Mouse (Mus musculus) hindbrain, postnatal 0 days (tissue): Measurements from ENCODE around the gene Fam240b. TPM values are rescaled to one million over a fixed set of nuclear protein-coding genes. Genes with fewer than 3 reads are reported as not detected.
"Not testable (repeated sequence)": the region's sequence is repeated elsewhere in the genome, so short reads cannot be mapped to it uniquely, and the experiment has no call there.

ENCODE experiments used
- ATAC-seq: fragments of 200-750 bp; cut with Nextera tagmentation; 2 replicates; pipeline ENCODE4 v1.8.0; 2017; ENCODE audit warnings: mild to moderate bottlenecking, moderate TSS enrichment, moderate library complexity
- DNase-seq: peaks from one replicate; pipeline ENCODE4 v3.0.0-alpha.2; 2015; ENCODE audit warnings: low spot score
- H3K27ac ChIP-seq: fragments of 300-500 bp; sonication (generic); 2 replicates; pipeline ENCODE4 v1.5.1; 2014; ENCODE audit warnings: mild to moderate bottlenecking
- H3K27me3 ChIP-seq: fragments of 300-500 bp; sonication (generic); 2 replicates; pipeline ENCODE4 v1.6.1; 2014; ENCODE audit warnings: low read length, mixed read lengths; ENCODE audit not compliant: insufficient read depth
- H3K36me3 ChIP-seq: fragments of 300-500 bp; sonication (generic); 2 replicates; pipeline ENCODE4 v1.6.1; 2014; ENCODE audit warnings: low read length, mixed read lengths; ENCODE audit not compliant: insufficient read depth
- H3K4me1 ChIP-seq: fragments of 300-500 bp; sonication (generic); 2 replicates; pipeline ENCODE4 v1.6.1; 2014; ENCODE audit warnings: antibody characterized with exemption, low read length, mixed read lengths; ENCODE audit not compliant: insufficient read depth
- H3K4me2 ChIP-seq: fragments of 300-500 bp; sonication (generic); 2 replicates; pipeline ENCODE4 v1.6.1; 2014; ENCODE audit warnings: low read depth, mild to moderate bottlenecking, low read length, moderate library complexity, mixed read lengths
- H3K4me3 ChIP-seq: fragments of 300-500 bp; sonication (generic); 2 replicates; pipeline ENCODE4 v1.5.1; 2014; ENCODE audit warnings: low read length
- H3K9ac ChIP-seq: fragments of 300-500 bp; sonication (generic); replicated peaks from 2 replicates; pipeline ENCODE4 v1.6.1; 2014; ENCODE audit warnings: mild to moderate bottlenecking, low read length, moderate library complexity, mixed read lengths
- H3K9me3 ChIP-seq: fragments of 300-500 bp; sonication (generic); 2 replicates; pipeline ENCODE4 v1.6.1; 2016; ENCODE audit warnings: low read length, mixed read lengths
- CTCF ChIP-seq: IDR thresholded peaks from 2 replicates; pipeline ENCODE4 v1.5.1; 2016; ENCODE audit warnings: antibody characterized with exemption, control low read depth, low read depth
- WGBS: fragments of 180-500 bp; shearing (Covaris S2); extraction: QIAGEN DNeasy Blood & Tissue Kit; methylation state at CpG from one replicate; pipeline ENCODE4 v1.1.7; 2014; 5-methylcytosine and 5-hydroxymethylcytosine counted together
- polyA plus RNA-seq: library from polyadenylated mRNA; unstranded; fragments of >200 nt; fragmentation: Nextera tagmentation; extraction: Ambion mirVana; gene quantifications from 2 replicates; pipeline ENCODE4 v1.2.1, GENCODE M21; 2015
- total RNA-seq: library from RNA; depleted of rRNA; stranded (reverse); fragments of >200 nt; gene quantifications from 2 replicates; pipeline ENCODE4 v1.2.3, GENCODE M21; 2014

Fam240b gene
- total and polyA plus RNA-seq, 2 experiments from 2014 or later: 0.35 TPM; not detected in 1

- H3K4me1 ChIP-seq: no peaks in the 10 kb centered on the region
- no peak; the same call in 1 of the 2 replicates for ATAC-seq
- DNase-seq: no peak
- no peaks in the 10 kb centered on the region for H3K36me3 ChIP-seq
- no peak overlapping the region for H3K27ac ChIP-seq
- no peak overlapping the region for H3K9ac ChIP-seq
- H3K4me3 ChIP-seq: no peak overlapping the region
- no peaks in the 10 kb centered on the region for H3K27me3 ChIP-seq
- no peak overlapping the region for H3K4me2 ChIP-seq
- 75% methylated on average over 14 of the region's 14 CpGs for WGBS
- no peak for TF ChIP-seq CTCF
- H3K9me3 ChIP-seq: 0 out of 2 replicates have a peak, but pooled peaks cover 4% of the 10 kb centered on the region
Observed at GRCm38 (mm10) chr13:64458181-64458580, 39.4 kb downstream of the Fam240b start.

DNA sequence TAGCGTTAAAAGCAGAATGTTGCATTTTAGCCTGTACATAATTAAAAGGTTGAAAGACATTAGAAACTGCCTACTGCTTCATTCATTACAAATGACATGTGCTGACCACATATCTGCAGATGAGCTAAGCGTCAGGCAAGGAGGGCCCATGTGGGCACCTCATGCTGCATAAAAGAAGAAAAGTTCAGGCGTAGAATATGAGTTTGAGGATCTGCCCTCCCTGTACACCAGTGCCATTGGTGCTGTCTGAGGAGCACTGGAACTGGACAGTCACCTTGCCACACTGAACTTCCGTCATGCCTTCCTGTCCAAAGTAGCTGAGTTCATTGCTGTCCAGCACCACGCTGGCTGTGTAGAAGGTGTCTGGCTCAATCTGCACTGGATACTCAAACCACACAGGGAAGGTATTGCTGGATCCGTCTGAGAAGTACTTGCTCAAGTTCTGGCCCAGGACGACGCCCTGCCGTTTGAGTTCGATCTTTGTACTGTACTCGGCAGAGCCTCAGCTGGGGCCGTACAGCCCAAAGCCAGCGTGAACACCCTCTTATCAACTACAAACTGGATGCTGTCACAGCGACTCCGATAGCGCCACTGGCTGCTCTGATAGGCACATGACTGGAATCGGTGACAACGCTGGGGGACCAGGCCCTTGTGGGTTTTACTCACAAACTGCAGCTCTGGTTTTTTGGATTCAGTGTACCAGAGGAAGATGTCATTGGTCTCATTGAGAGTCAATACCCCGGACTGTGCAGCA, 40.2 kb downstream of the Fam240b start:
- not testable (repeated sequence) for ATAC-seq, H3K4me3 ChIP-seq, H3K36me3 ChIP-seq, H3K27me3 ChIP-seq, DNase-seq, H3K9ac ChIP-seq, H3K27ac ChIP-seq, H3K9me3 ChIP-seq, H3K4me2 ChIP-seq, H3K4me1 ChIP-seq
- WGBS: 92% methylated on average over 19 of the region's 19 CpGs

- H3K4me3 ChIP-seq: no peak overlapping the region
- ATAC-seq (no peak), DNase-seq (no peak)
- H3K9ac ChIP-seq: no peak overlapping the region
- no peaks in the 10 kb centered on the region for H3K4me1 ChIP-seq
- 79% methylated on average over 7 of the region's 7 CpGs for WGBS
- no peaks in the 10 kb centered on the region for H3K27me3 ChIP-seq
- H3K4me2 ChIP-seq: no peak overlapping the region
- H3K9me3 ChIP-seq: no peaks in the 10 kb centered on the region
- no peak for TF ChIP-seq CTCF
- H3K27ac ChIP-seq: no peak overlapping the region
- no peaks in the 10 kb centered on the region for H3K36me3 ChIP-seq
Observed at GRCm38 (mm10) chr13:64450001-64450794, 47.4 kb downstream of the Fam240b start.

DNA sequence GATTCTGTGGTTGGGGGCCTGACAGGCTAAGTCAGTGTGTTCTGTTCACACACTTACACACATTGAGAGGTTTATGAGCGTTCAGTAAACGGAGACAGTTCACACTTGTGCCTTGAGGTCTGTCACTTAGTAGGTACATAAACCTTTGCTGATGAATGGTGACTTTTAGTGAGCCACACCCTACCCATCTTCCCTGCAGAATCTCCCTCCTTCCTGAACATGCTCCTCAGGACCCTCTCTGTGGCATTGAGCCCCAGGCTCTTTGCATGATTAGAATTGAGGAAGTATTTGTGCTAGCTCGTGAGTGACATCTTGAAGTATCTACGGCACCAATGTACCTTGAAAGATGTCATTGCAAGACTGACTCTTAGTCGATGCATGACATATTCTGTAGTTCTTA, 48.9 kb downstream of the Fam240b start:
- Histone ChIP-seq H3K27ac (no peak overlapping the region), H3K27me3 (no peaks in the 10 kb centered on the region), H3K9ac (no peak overlapping the region), H3K4me1 (no peaks in the 10 kb centered on the region), H3K4me2 (no peak overlapping the region), H3K4me3 (no peak overlapping the region), H3K9me3 (no peaks in the 10 kb centered on the region), H3K36me3 (no peaks in the 10 kb centered on the region)
- no peak for TF ChIP-seq CTCF
- WGBS: 87% methylated on average over 5 of the region's 5 CpGs
- DNase-seq: no peak
- ATAC-seq: no peak

DNA sequence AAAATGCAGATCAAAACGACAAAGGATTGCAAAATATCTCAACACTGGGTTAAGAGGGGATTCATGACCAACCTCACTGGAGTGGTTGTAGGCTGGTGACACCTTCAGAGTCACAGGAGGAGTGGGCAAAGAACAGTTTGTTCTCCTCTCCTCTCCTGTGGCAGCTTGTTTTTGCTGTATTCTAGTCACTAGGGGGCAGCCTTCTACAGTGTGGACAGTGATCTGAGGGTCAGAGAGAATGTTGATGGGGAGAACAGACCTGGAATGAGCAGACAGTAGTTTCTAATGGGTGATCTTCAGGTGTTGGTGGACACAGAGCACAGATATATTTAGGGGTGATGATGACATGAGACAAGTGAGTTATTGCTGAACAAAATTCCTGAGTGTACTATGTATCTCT, 49.6 kb downstream of the Fam240b start:
- peak; percentile 81 for TF ChIP-seq CTCF
- H3K4me3 ChIP-seq: no peak overlapping the region
- H3K27me3 ChIP-seq: no peaks in the 10 kb centered on the region
- DNase-seq (peak; percentile 71), ATAC-seq (peak; percentile 65)
- no peak overlapping the region for H3K9ac ChIP-seq
- no peaks in the 10 kb centered on the region for H3K9me3 ChIP-seq
- no peaks in the 10 kb centered on the region for H3K4me1 ChIP-seq
- 0% methylated on average over 1 of the region's 1 CpGs for WGBS
- H3K36me3 ChIP-seq: no peaks in the 10 kb centered on the region
- H3K4me2 ChIP-seq: no peak overlapping the region
- H3K27ac ChIP-seq: no peak overlapping the region

- no peak for ATAC-seq
Observed at GRCm38 (mm10) chr13:64445254-64445920, 52.2 kb downstream of the Fam240b start.

More at GRCm38 (mm10) chr13:64445254-64445920, 52.2 kb downstream of the Fam240b start:
- no peaks in the 10 kb centered on the region for H3K36me3 ChIP-seq
- H3K27me3 ChIP-seq: no peaks in the 10 kb centered on the region
- H3K4me2 ChIP-seq: no peak overlapping the region
- no peak for DNase-seq
- no peak for TF ChIP-seq CTCF
- no peaks in the 10 kb centered on the region for H3K9me3 ChIP-seq
- H3K4me1 ChIP-seq: no peaks in the 10 kb centered on the region
- no peak overlapping the region for H3K4me3 ChIP-seq
- WGBS: 78% methylated on average over 9 of the region's 9 CpGs
- H3K9ac ChIP-seq: no peak overlapping the region
- no peak overlapping the region for H3K27ac ChIP-seq
